Mouse (Mus musculus) bone marrow, adult 2 months (tissue): ENCODE measurements around the gene Hid1. TPM values are rescaled to one million over a fixed set of nuclear protein-coding genes. Genes with fewer than 3 reads are reported as not detected.

ENCODE experiments used
- H3K27ac ChIP-seq: fragments of 200-500 bp; 2 replicates; pipeline ENCODE4 v1.5.1; 2012; ENCODE audit warnings: low read depth, mild to moderate bottlenecking, control low read depth, inconsistent platforms, low read length; ENCODE audit not compliant: control insufficient read depth, poor library complexity, insufficient read depth
- H3K4me1 ChIP-seq: fragments of 200-500 bp; 2 replicates; pipeline ENCODE4 v1.6.1; 2011; ENCODE audit warnings: low read length; ENCODE audit not compliant: control insufficient read depth, insufficient read depth
- H3K4me3 ChIP-seq: fragments of 200-500 bp; replicated peaks from 2 replicates; pipeline ENCODE3; 2011; ENCODE audit warnings: mild to moderate bottlenecking, low read depth, low read length, control low read depth; ENCODE audit not compliant: control insufficient read depth
- CTCF ChIP-seq: fragments of 200-500 bp; IDR thresholded peaks from 2 replicates; pipeline ENCODE4 v1.5.1; 2011; ENCODE audit warnings: low read length, control low read depth; ENCODE audit not compliant: control insufficient read depth, insufficient read depth
- POLR2A ChIP-seq: fragments of 200-500 bp; IDR thresholded peaks from 2 replicates; pipeline ENCODE4 v1.6.1; 2011; ENCODE audit warnings: low read depth, mild to moderate bottlenecking, control low read depth, low read length, borderline replicate concordance; ENCODE audit not compliant: control insufficient read depth
- WGBS: fragments of 180-500 bp; shearing (Covaris S2); methylation state at CpG from one replicate; pipeline ENCODE4 v1.1.7; 2018; 5-methylcytosine and 5-hydroxymethylcytosine counted together
- polyA plus RNA-seq: library from polyadenylated mRNA; stranded (reverse); fragments of >200 nt; gene quantifications from 2 replicates; pipeline ENCODE4 v1.2.4, GENCODE M21; 2011; ENCODE audit warnings: low replicate concordance; ENCODE audit not compliant: missing spikeins, insufficient read depth, insufficient read length

Gene Hid1
- 3.4 and 4.3 TPM in 2 replicates for polyA plus RNA-seq

GRCm38 (mm10) chr11:115367395-115367944 is at the start of gene Hid1:
Gene Hid1, minus strand, starts transcription at chr11:115367756.
- TF ChIP-seq POLR2A (no peak), CTCF (no peak)

DNA sequence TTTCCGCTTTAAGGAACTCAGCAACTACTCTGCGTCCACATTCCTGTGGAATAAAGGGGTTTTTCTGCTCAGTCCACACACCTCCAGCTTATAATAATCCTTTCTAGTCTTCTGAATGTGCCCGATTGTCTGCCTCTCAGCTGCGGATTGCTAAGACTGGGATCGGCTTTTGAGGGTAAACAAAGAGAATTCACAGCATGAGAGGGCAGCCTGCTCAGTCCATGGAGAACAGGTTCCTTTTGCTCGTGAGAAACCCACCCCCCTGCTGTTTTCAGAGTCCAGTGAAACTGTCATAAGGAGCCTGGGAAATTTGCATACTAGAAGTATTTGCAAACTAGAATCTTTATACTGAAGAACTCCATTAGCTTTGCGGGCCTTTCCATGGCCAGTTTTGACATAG is 42.0 kb upstream of the Hid1 start:
- no peak for TF ChIP-seq POLR2A
- no peak for TF ChIP-seq CTCF
- Histone ChIP-seq H3K4me1 (peaks cover 6% of the 10 kb centered on the region), H3K27ac (no peak overlapping the region), H3K4me3 (no peak overlapping the region)
- 86% methylated on average over 7 of the region's 7 CpGs for WGBS

More at GRCm38 (mm10) chr11:115367395-115367944, at the start of gene Hid1:
- Histone ChIP-seq H3K4me3 (peak within 1 kb of the TSS; percentile 60), H3K27ac (peak within 1 kb of the TSS; percentile 20; the same call in 1 of the 2 replicates), H3K4me1 (no peaks in the 10 kb centered on the region; the same call in 1 of the 2 replicates)
- 1% methylated on average over 39 of the region's 39 CpGs for WGBS

GRCm38 (mm10) chr11:115408266-115408920 is 40.8 kb upstream of the Hid1 start:
- no peak overlapping the region for H3K4me3 ChIP-seq
- whole genome bisulfite sequencing = 30% methylated on average over 6 of the region's 6 CpGs
- peak overlapping the region; percentile 84 for H3K27ac ChIP-seq
- TF ChIP-seq CTCF (no peak), POLR2A (no peak)
- H3K4me1 ChIP-seq = peaks cover 7% of the 10 kb centered on the region

GRCm38 (mm10) chr11:115406858-115407401 is 39.4 kb upstream of the Hid1 start:
- WGBS = 82% methylated on average over 17 of the region's 17 CpGs
- no peak overlapping the region; the same call in 1 of the 2 replicates for H3K27ac ChIP-seq
- no peak overlapping the region for H3K4me3 ChIP-seq
- peaks cover 7% of the 10 kb centered on the region for H3K4me1 ChIP-seq
- no peak for TF ChIP-seq POLR2A
- TF ChIP-seq CTCF = no peak

- WGBS = 91% methylated on average over 6 of the region's 6 CpGs
- TF ChIP-seq POLR2A (no peak), CTCF (no peak)
- Histone ChIP-seq H3K4me3 (no peak overlapping the region), H3K4me1 (peaks cover 7% of the 10 kb centered on the region), H3K27ac (no peak overlapping the region)
Measured at GRCm38 (mm10) chr11:115405723-115406122, 38.2 kb upstream of the Hid1 start.

GRCm38 (mm10) chr11:115403338-115404124 is 36.0 kb upstream of the Hid1 start, which contains the start of gene Mrpl58:
Gene Mrpl58, plus strand, starts transcription at chr11:115403752.
- Histone ChIP-seq H3K27ac (peak within 1 kb of the TSS; percentile 97), H3K4me3 (peak within 1 kb of the TSS; percentile 99), H3K4me1 (peaks cover 4% of the 10 kb centered on the region; the same call in 1 of the 2 replicates)
- TF ChIP-seq POLR2A (peak; percentile 17; the same call in 1 of the 2 replicates), CTCF (no peak)
- 3% methylated on average over 50 of the region's 50 CpGs for WGBS

DNA sequence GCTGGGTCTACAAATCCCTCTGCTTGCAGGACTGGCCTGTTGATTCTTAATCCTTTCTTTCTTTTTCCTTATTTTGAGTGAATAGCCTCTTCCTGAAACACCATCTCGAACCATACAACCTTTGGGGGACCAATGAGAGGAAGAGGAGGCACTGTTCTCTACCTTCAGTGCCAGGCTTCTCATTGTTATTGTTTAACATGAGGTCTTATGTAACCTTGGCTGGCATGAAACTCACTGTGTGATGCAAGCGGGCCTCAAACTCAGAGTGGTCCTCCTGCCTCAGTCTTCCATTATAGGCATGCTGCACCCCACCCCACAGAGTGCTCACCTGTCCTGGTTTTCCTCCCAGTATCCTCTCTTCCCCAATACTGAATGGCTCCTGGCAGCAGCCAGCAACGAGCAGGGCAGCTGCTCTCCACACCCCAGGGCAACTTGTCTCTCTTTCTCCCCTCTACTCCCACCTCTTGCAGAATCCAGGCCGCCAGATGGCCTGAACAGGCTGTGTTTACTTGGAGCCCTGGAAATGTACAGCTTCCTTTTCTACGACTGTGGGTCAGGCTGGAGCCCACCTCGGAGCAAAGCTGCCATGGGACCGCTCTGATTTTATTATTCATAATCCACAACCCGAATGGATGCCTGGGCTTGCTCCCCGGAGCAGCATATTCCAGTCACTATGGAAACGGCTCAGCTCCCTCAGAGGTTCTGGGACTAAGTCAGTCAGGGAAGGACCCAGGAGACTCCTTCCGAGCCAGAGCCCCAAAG is 33.3 kb upstream of the Hid1 start:
- 56% methylated on average over 11 of the region's 11 CpGs for WGBS
- TF ChIP-seq CTCF (no peak), POLR2A (no peak)
- peaks cover 4% of the 10 kb centered on the region for H3K4me1 ChIP-seq
- H3K27ac ChIP-seq = no peak overlapping the region
- H3K4me3 ChIP-seq = no peak overlapping the region
